Mouse (Mus musculus) C2C12 (cell line): ENCODE measurements at regions not wholly inside any gene's neighbourhood (a gene's known extent, or its start where the extent isn't known, plus 50 kb on each side); places are given as distances from the start of the nearest gene placed in this dataset.

ENCODE experiments used
- CTCF ChIP-seq: IDR thresholded peaks from one replicate; pipeline ENCODE4 v1.5.1; 2011; ENCODE audit not compliant: control insufficient read depth, insufficient read depth, insufficient read length
- MAX ChIP-seq: IDR thresholded peaks from one replicate; pipeline ENCODE4 v1.6.1; 2011; ENCODE audit warnings: mild to moderate bottlenecking, control low read depth
- USF1 ChIP-seq: IDR thresholded peaks from one replicate; pipeline ENCODE4 v1.6.1; 2011; ENCODE audit warnings: low read depth, mild to moderate bottlenecking, control low read depth, moderate library complexity

DNA sequence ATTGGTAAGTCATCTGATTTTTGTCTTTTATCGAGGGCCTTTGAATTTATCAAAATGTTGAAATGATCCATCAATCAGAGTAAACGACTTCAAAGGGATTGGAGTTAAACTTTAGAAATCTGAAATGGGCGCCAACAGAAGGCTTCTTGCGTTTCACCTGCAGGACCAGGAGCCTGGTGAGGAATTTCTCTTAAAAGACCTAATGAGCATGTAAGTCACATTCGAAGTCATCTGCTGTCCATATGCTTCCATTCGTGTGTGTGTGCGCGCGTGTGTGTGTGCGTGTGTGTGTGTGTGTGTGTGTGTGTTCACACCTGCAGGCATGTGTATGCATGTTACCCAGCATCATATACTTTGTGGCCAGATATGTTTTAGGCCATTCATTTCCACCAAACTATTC, 155.7 kb downstream of the Setd4 start:
- TF ChIP-seq USF1, result no peak
- TF ChIP-seq CTCF, result no peak
- no peak for TF ChIP-seq MAX
